Mouse (Mus musculus): Measurements from ENCODE around the gene Mt4. TPM values are rescaled to one million over a fixed set of nuclear protein-coding genes. Genes with fewer than 3 reads are reported as not detected.
"Not testable (repeated sequence)": the region's sequence is repeated elsewhere in the genome, so short reads cannot be mapped to it uniquely, and the experiment has no call there.

The Mt4 gene
- polyA plus RNA-seq, 1 experiment from 2014 or later: not detected

DNA sequence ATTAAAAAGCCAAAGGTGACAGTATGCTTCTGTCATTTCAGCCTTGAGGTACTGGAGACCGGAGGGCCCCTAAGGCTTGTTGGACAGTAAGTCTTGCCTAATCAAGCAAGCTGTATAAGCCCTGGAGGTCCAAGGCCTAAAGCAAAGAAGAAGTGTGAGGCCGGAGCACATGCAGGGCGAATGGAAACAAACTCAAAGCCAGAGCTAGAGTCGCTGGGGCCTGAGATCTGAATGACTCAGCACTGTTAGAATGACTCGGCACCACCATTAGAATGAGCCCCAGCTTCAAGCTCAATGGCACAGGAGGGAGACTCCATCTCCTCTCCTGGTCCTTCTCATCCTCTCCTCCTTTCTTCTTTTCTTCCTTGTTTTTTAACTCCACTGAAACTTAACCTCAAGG is 13.9 kb downstream of the Mt4 start:
- no peaks in the 10 kb centered on the region for H3K36me3 ChIP-seq (ENCODE audit: control insufficient read depth, insufficient read depth, low read length)
- no peak for ATAC-seq (ENCODE audit: insufficient read depth, low FRiP score, low TSS enrichment)
- H3K4me2 ChIP-seq (ENCODE audit: low read depth): no peak overlapping the region
- 0 out of 2 replicates have a peak, but pooled peaks cover 2% of the 10 kb centered on the region for H3K27me3 ChIP-seq (ENCODE audit: control insufficient read depth, insufficient read depth, low read length)
- no peak overlapping the region for H3K4me3 ChIP-seq (ENCODE audit: low read depth, low read length)
- H3K9ac ChIP-seq (ENCODE audit: low read length): no peak overlapping the region
- no peak for DNase-seq (ENCODE audit: low spot score)
- no peaks in the 10 kb centered on the region for H3K9me3 ChIP-seq (ENCODE audit: control insufficient read depth, low read length)
- peaks cover 6% of the 10 kb centered on the region for H3K4me1 ChIP-seq (ENCODE audit: control insufficient read depth, insufficient read depth, low read length)
- 80% methylated on average over 5 of the region's 5 CpGs for WGBS
- no peak overlapping the region for H3K27ac ChIP-seq (ENCODE audit: low read depth, low read length)

GRCm38 (mm10) chr8:94152513-94153300 is 15.7 kb downstream of the Mt4 start, which contains the start of gene Mt3:
Gene Mt3, plus strand, starts transcription at chr8:94152607.
- DNase-seq (ENCODE audit: low spot score): peak; percentile 78
- Histone ChIP-seq H3K4me3 (ENCODE audit: low read depth, low read length) (peak within 1 kb of the TSS; percentile 31), H3K4me2 (ENCODE audit: low read depth) (peak within 1 kb of the TSS; percentile 74), H3K9me3 (ENCODE audit: control insufficient read depth, low read length) (no peaks in the 10 kb centered on the region), H3K36me3 (ENCODE audit: control insufficient read depth, insufficient read depth, low read length) (no peaks in the 10 kb centered on the region), H3K27ac (ENCODE audit: low read depth, low read length) (no peak within 1 kb of the TSS), H3K4me1 (ENCODE audit: control insufficient read depth, insufficient read depth, low read length) (peaks cover 6% of the 10 kb centered on the region), H3K27me3 (ENCODE audit: control insufficient read depth, insufficient read depth, low read length) (0 out of 2 replicates have a peak, but pooled peaks cover 2% of the 10 kb centered on the region), H3K9ac (ENCODE audit: low read length) (peak within 1 kb of the TSS; percentile 47)
- WGBS: 2% methylated on average over 29 of the region's 29 CpGs
- peak; percentile 83 for ATAC-seq (ENCODE audit: insufficient read depth, low FRiP score, low TSS enrichment)

- WGBS: 18% methylated on average over 7 of the region's 7 CpGs
- H3K9ac ChIP-seq (ENCODE audit: low read length): no peak overlapping the region
- no peak overlapping the region for H3K27ac ChIP-seq (ENCODE audit: low read depth, low read length)
- ATAC-seq (ENCODE audit: insufficient read depth, low FRiP score, low TSS enrichment) (no peak), DNase-seq (ENCODE audit: low spot score) (no peak)
- no peak overlapping the region for H3K4me3 ChIP-seq (ENCODE audit: low read depth, low read length)
- H3K36me3 ChIP-seq (ENCODE audit: control insufficient read depth, insufficient read depth, low read length): no peaks in the 10 kb centered on the region
- H3K4me2 ChIP-seq (ENCODE audit: low read depth): no peak overlapping the region; the same call in 1 of the 2 replicates
- H3K9me3 ChIP-seq (ENCODE audit: control insufficient read depth, low read length): no peaks in the 10 kb centered on the region
- H3K4me1 ChIP-seq (ENCODE audit: control insufficient read depth, insufficient read depth, low read length): peaks cover 6% of the 10 kb centered on the region
- H3K27me3 ChIP-seq (ENCODE audit: control insufficient read depth, insufficient read depth, low read length): 0 out of 2 replicates have a peak, but pooled peaks cover 2% of the 10 kb centered on the region
Measured at GRCm38 (mm10) chr8:94153451-94153850, 16.5 kb downstream of the Mt4 start.

- no peaks in the 10 kb centered on the region for H3K9me3 ChIP-seq (ENCODE audit: control insufficient read depth, low read length)
- H3K27me3 ChIP-seq (ENCODE audit: control insufficient read depth, insufficient read depth, low read length): 0 out of 2 replicates have a peak, but pooled peaks cover 2% of the 10 kb centered on the region
- no peak for ATAC-seq (ENCODE audit: insufficient read depth, low FRiP score, low TSS enrichment)
- H3K27ac ChIP-seq (ENCODE audit: low read depth, low read length): no peak overlapping the region
- H3K4me2 ChIP-seq (ENCODE audit: low read depth): no peak overlapping the region
- no peak overlapping the region for H3K4me3 ChIP-seq (ENCODE audit: low read depth, low read length)
- no peak for DNase-seq (ENCODE audit: low spot score)
- H3K9ac ChIP-seq (ENCODE audit: low read length): no peak overlapping the region
- H3K36me3 ChIP-seq (ENCODE audit: control insufficient read depth, insufficient read depth, low read length): no peaks in the 10 kb centered on the region
- H3K4me1 ChIP-seq (ENCODE audit: control insufficient read depth, insufficient read depth, low read length): peaks cover 6% of the 10 kb centered on the region
- 51% methylated on average over 6 of the region's 6 CpGs for WGBS
Measured at GRCm38 (mm10) chr8:94154537-94154936, 17.5 kb downstream of the Mt4 start.

DNA sequence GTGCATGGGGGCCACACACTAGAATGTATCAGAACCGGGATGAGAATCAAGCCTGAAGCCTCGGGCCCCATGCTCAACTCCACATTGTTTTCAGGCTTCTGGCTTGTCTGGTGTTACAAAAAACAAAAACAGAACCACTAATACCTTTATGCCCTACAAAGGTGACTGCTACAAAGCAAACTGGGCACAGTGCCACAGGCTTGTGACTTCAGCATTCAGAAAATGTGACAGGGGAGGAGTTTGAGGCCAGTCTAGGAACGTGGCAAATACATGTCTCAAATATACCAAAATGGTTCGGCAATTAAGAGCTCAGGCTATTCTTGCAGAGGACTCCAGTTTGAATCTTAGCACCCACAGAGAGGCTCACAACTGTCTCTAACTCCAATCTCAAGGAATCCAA is 19.1 kb downstream of the Mt4 start:
- DNase-seq (ENCODE audit: low spot score): no peak
- Histone ChIP-seq H3K4me1 (ENCODE audit: control insufficient read depth, insufficient read depth, low read length) (peaks cover 6% of the 10 kb centered on the region), H3K36me3 (ENCODE audit: control insufficient read depth, insufficient read depth, low read length) (no peaks in the 10 kb centered on the region), H3K4me3 (ENCODE audit: low read depth, low read length) (no peak overlapping the region), H3K27me3 (ENCODE audit: control insufficient read depth, insufficient read depth, low read length) (0 out of 2 replicates have a peak, but pooled peaks cover 2% of the 10 kb centered on the region), H3K4me2 (ENCODE audit: low read depth) (no peak overlapping the region), H3K9ac (ENCODE audit: low read length) (no peak overlapping the region), H3K9me3 (ENCODE audit: control insufficient read depth, low read length) (no peaks in the 10 kb centered on the region), H3K27ac (ENCODE audit: low read depth, low read length) (no peak overlapping the region)
- ATAC-seq (ENCODE audit: insufficient read depth, low FRiP score, low TSS enrichment): no peak
- WGBS: 86% methylated on average over 4 of the region's 4 CpGs

DNA sequence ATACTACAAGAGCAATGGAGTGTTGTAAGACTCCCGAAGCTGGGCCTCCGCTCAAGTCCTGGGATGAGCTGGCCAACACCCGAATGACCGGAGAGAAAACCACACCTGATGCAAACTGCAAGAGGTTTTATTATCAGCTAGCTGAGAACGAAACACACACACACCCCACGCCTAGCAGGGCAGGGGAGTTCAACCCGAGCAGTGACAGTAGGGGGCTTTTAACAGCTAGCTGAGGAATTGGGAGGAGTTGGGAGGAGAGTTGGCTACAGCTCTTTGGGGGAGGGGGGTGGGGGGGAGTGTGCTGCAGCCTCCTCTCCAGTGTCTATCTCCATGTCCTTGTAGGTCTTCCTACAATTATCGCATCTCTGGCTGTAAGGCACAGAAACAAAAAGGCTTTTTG is 28.8 kb downstream of the Mt4 start:
- H3K4me3 ChIP-seq (ENCODE audit: low read depth, low read length); H3K9ac ChIP-seq (ENCODE audit: low read length); DNase-seq (ENCODE audit: low spot score); ATAC-seq (ENCODE audit: insufficient read depth, low FRiP score, low TSS enrichment); H3K27me3 ChIP-seq (ENCODE audit: control insufficient read depth, insufficient read depth, low read length); H3K27ac ChIP-seq (ENCODE audit: low read depth, low read length); H3K36me3 ChIP-seq (ENCODE audit: control insufficient read depth, insufficient read depth, low read length); H3K4me1 ChIP-seq (ENCODE audit: control insufficient read depth, insufficient read depth, low read length); H3K9me3 ChIP-seq (ENCODE audit: control insufficient read depth, low read length); H3K4me2 ChIP-seq (ENCODE audit: low read depth): not testable (repeated sequence)
- 71% methylated on average over 8 of the region's 8 CpGs for WGBS

DNA sequence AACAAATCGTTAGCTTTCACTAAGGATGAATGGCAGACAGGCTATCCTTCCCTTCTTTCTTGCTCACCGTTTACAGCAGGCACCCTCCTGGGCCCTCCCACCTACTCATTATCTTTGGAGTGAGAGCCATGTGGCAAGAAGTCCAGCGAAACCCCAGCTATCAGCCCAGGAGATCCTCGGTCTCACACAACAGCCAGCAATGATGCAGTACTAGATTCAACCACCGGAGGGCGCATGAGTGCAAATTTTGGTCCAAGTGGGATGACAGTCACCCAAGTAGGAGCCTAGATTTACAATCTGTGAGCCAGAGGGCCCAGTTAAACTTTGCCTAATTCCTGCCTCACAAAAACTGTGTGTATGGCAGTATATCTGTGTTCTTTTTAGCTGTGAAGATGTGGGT is 30.2 kb downstream of the Mt4 start:
- peak; percentile 58; the same call in 1 of the 2 replicates for ATAC-seq (ENCODE audit: insufficient read depth, low FRiP score, low TSS enrichment)
- Histone ChIP-seq H3K4me1 (ENCODE audit: control insufficient read depth, insufficient read depth, low read length) (peaks cover 6% of the 10 kb centered on the region), H3K9ac (ENCODE audit: low read length) (no peak overlapping the region), H3K27me3 (ENCODE audit: control insufficient read depth, insufficient read depth, low read length) (peaks cover 17% of the 10 kb centered on the region), H3K4me2 (ENCODE audit: low read depth) (no peak overlapping the region), H3K36me3 (ENCODE audit: control insufficient read depth, insufficient read depth, low read length) (no peaks in the 10 kb centered on the region), H3K27ac (ENCODE audit: low read depth, low read length) (no peak overlapping the region), H3K4me3 (ENCODE audit: low read depth, low read length) (no peak overlapping the region), H3K9me3 (ENCODE audit: control insufficient read depth, low read length) (no peaks in the 10 kb centered on the region)
- 3% methylated on average over 6 of the region's 6 CpGs for WGBS
- DNase-seq (ENCODE audit: low spot score): peak; percentile 88

DNA sequence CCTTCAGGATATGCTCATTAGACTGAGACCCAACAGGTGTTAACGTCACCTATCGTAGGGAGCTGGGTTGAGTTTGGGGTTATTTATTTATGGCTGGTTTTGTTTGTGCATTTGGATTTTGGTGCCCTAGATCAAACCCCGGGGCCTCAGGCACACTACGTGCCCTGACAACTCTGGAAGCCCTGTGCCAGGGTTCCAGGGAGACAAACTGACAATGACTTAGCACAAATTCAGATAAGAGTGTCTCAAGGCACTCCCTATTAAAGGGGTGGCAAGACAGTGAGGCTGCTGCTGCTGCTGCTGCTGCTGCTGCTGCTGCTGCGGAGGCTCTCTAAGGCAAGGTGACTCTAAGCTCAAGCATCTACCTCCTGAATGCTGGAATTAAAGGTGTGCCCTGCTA is 32.5 kb downstream of the Mt4 start:
- Histone ChIP-seq H3K9ac (ENCODE audit: low read length) (no peak overlapping the region), H3K27ac (ENCODE audit: low read depth, low read length) (no peak overlapping the region), H3K4me3 (ENCODE audit: low read depth, low read length) (no peak overlapping the region), H3K4me2 (ENCODE audit: low read depth) (no peak overlapping the region), H3K4me1 (ENCODE audit: control insufficient read depth, insufficient read depth, low read length) (peaks cover 13% of the 10 kb centered on the region), H3K27me3 (ENCODE audit: control insufficient read depth, insufficient read depth, low read length) (peaks cover 40% of the 10 kb centered on the region), H3K36me3 (ENCODE audit: control insufficient read depth, insufficient read depth, low read length) (no peaks in the 10 kb centered on the region), H3K9me3 (ENCODE audit: control insufficient read depth, low read length) (no peaks in the 10 kb centered on the region)
- ATAC-seq (ENCODE audit: insufficient read depth, low FRiP score, low TSS enrichment) (no peak), DNase-seq (ENCODE audit: low spot score) (no peak)
- 84% methylated on average over 5 of the region's 5 CpGs for WGBS

DNA sequence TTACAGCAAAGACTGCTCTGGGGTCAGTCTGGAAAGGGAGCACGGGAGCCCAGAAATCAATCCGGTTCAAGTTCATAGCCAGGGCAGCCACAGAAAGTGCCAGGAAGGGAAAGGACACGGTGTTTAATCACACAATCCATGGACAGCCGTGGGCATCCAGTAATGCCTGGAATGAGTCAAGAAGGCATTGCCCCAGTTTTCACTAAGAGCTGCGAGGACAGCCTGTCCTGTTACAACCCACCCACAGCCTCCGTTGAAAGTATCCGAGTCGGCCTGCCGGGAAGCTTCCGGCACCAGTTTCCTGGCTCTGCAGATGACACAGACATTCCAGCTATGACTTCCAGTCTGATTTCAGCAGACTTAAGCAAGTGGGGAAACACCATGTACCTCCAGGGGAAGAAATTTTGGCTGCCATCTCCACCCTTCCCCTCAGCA is 34.3 kb downstream of the Mt4 start:
- peaks cover 13% of the 10 kb centered on the region for H3K4me1 ChIP-seq (ENCODE audit: control insufficient read depth, insufficient read depth, low read length)
- H3K27me3 ChIP-seq (ENCODE audit: control insufficient read depth, insufficient read depth, low read length): peaks cover 50% of the 10 kb centered on the region
- DNase-seq (ENCODE audit: low spot score) (no peak), ATAC-seq (ENCODE audit: insufficient read depth, low FRiP score, low TSS enrichment) (no peak)
- no peak overlapping the region for H3K9ac ChIP-seq (ENCODE audit: low read length)
- no peaks in the 10 kb centered on the region for H3K9me3 ChIP-seq (ENCODE audit: control insufficient read depth, low read length)
- no peaks in the 10 kb centered on the region for H3K36me3 ChIP-seq (ENCODE audit: control insufficient read depth, insufficient read depth, low read length)
- H3K27ac ChIP-seq (ENCODE audit: low read depth, low read length): no peak overlapping the region
- H3K4me2 ChIP-seq (ENCODE audit: low read depth): peak overlapping the region; percentile 77
- 43% methylated on average over 10 of the region's 10 CpGs for WGBS
- no peak overlapping the region for H3K4me3 ChIP-seq (ENCODE audit: low read depth, low read length)

All from neural tube, embryonic 11.5 days (tissue).